ENCODE assay signal across 1 mouse cellular context in the genomic region with DNA sequence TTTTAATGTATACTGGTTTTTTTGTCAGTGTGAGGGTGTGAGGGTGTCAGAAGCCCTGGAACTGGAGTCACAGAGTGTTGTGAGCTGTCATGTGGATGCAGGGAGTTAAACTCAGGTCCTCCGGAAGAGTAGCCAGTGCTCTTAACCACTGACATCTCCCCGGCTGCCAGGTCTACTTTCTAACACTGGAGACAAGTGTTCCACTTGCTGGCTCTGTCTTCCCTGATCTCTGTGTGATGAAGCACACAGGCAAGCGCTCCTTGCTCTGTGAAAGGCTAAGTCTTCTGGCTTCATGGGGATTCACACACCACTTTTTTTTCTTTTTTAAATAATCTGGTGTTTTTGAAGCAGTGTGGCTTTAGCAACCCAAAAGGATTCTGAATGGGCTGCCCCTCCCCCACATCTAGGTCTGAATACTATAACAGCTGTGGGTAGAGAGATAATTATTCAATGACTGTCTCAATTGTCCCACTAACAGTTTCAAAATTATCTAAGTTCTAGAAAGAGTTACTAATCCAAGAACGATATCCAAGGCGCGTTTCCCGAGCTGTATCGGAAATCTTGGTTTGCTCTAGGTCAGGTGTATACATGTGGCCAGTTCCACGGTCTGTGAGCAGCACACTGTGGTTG.
TF ChIP-seq lines count a peak whose summit lies in the region.

No protein-coding gene starts in this region.

TF ChIP-seq in MEL, 35 proteins besides CTCF, POLR2A, EP300 and RAD21 (continued from another document):
- TF ChIP-seq KAT2A (conservative IDR thresholded peaks at IDR 0.05; ENCODE audit: low read depth, low read length) (no peak), NRF1 (IDR thresholded peaks at IDR 0.05; ENCODE audit: insufficient read depth, low read depth, low read length, poor library complexity, severe bottlenecking) (no peak), CHD2 (IDR thresholded peaks at IDR 0.05; ENCODE audit: low read length) (peak; percentile 39; the same call in 1 of the 2 replicates), MEF2A (IDR thresholded peaks at IDR 0.05; ENCODE audit: extremely low read depth, insufficient replicate concordance, low read depth, low read length, poor library complexity, severe bottlenecking) (no peak), ZNF384 (IDR thresholded peaks at IDR 0.05; ENCODE audit: low read depth, low read length) (no peak), UBTF (IDR thresholded peaks at IDR 0.05; ENCODE audit: borderline replicate concordance, insufficient read depth, low read depth, low read length) (no peak), MAZ (IDR thresholded peaks at IDR 0.05; ENCODE audit: low read depth, low read length) (no peak), GATA1 (IDR thresholded peaks at IDR 0.05; ENCODE audit: low read depth, low read length) (0 out of 2 replicates have a peak, but pooled peaks have one; percentile 9), TCF12 (IDR thresholded peaks at IDR 0.05; ENCODE audit: low read depth, low read length) (peak; percentile 28; the same call in 1 of the 2 replicates), MXI1 (IDR thresholded peaks at IDR 0.05; ENCODE audit: low read depth, low read length) (no peak), HCFC1 (IDR thresholded peaks at IDR 0.05; ENCODE audit: low read depth, low read length) (no peak), POLR2AphosphoS5 (IDR thresholded peaks at IDR 0.05; ENCODE audit: borderline replicate concordance, low read depth, low read length) (no peak), POLR2AphosphoS2 (IDR thresholded peaks at IDR 0.05; ENCODE audit: low read length) (no peak), TAL1 (IDR thresholded peaks at IDR 0.05; ENCODE audit: low read length) (no peak; the same call in 1 of the 2 replicates), ELF1 (IDR thresholded peaks at IDR 0.05; ENCODE audit: low read depth, low read length) (no peak)
